Mouse (Mus musculus) G1E (cell line): ENCODE measurements around the gene Spink4. TPM values are rescaled to one million over a fixed set of nuclear protein-coding genes. Genes with fewer than 3 reads are reported as not detected.

Experiments used
- ATAC-seq: 2 replicates; pipeline ENCODE4 v1.8.0; 2016; ENCODE audit warnings: mild to moderate bottlenecking; ENCODE audit not compliant: insufficient number of reproducible peaks, poor library complexity, low FRiP score, severe bottlenecking; ENCODE audit errors: extremely low read depth
- DNase-seq: peaks from one replicate; pipeline ENCODE4 v3.0.0; 2012; ENCODE audit warnings: low spot score
- H3K27me3 ChIP-seq: 2 replicates; pipeline ENCODE4 v1.6.1; 2012; ENCODE audit warnings: mild to moderate bottlenecking, low read length, inconsistent platforms; ENCODE audit not compliant: insufficient read depth
- H3K36me3 ChIP-seq: replicated peaks from 2 replicates; pipeline ENCODE3; 2012; ENCODE audit warnings: mild to moderate bottlenecking, inconsistent platforms
- H3K4me1 ChIP-seq: 2 replicates; pipeline ENCODE4 v1.6.1; 2012; ENCODE audit warnings: low read depth, low read length, inconsistent platforms, mixed read lengths; ENCODE audit not compliant: insufficient read depth
- H3K4me3 ChIP-seq: 2 replicates; pipeline ENCODE4 v1.5.1; 2012; ENCODE audit warnings: low read depth, mild to moderate bottlenecking, inconsistent platforms, low read length, moderate library complexity, mixed read lengths
- H3K9me3 ChIP-seq: replicated peaks from 2 replicates; pipeline ENCODE4 v1.6.1; 2012; ENCODE audit warnings: inconsistent platforms
- CTCF ChIP-seq: IDR thresholded peaks from 2 replicates; pipeline ENCODE4 v1.5.1; 2012; ENCODE audit warnings: low read depth, low read length, inconsistent platforms, mixed read lengths
- GATA1 ChIP-seq: IDR thresholded peaks from 2 replicates; pipeline ENCODE4 v1.6.1; 2012; ENCODE audit warnings: borderline replicate concordance, low read length, inconsistent platforms, mixed read lengths
- GATA2 ChIP-seq: IDR thresholded peaks from 2 replicates; pipeline ENCODE4 v1.6.1; 2012; ENCODE audit warnings: low read depth, low read length, inconsistent platforms, borderline replicate concordance
- POLR2AphosphoS5 ChIP-seq: IDR thresholded peaks from 2 replicates; pipeline ENCODE4 v1.6.1; 2012; ENCODE audit warnings: low read depth, low read length, inconsistent platforms; ENCODE audit not compliant: insufficient replicate concordance
- TAL1 ChIP-seq: conservative IDR thresholded peaks from 2 replicates; pipeline ENCODE4 v1.6.1; 2012; ENCODE audit warnings: low read depth, low read length, inconsistent platforms, mixed read lengths
- polyA plus RNA-seq: library from polyadenylated mRNA; stranded (reverse); fragments of >175 nt; gene quantifications from 2 replicates; pipeline ENCODE4 v1.2.3, GENCODE M21; 2012
- total RNA-seq, 2 experiments: library from RNA; stranded (forward) in 1 of 2; stranded (reverse) in 1 of 2; fragments of 200-1000 nt in 1 of 2; fragments of >200 nt in 1 of 2; fragmentation: Nextera tagmentation in 1 of 2; gene quantifications; 2 replicates each; pipeline ENCODE4 v1.2.3; 2014 to 2017

Spink4 gene
- total and polyA plus RNA-seq, 3 experiments = not detected

DNA sequence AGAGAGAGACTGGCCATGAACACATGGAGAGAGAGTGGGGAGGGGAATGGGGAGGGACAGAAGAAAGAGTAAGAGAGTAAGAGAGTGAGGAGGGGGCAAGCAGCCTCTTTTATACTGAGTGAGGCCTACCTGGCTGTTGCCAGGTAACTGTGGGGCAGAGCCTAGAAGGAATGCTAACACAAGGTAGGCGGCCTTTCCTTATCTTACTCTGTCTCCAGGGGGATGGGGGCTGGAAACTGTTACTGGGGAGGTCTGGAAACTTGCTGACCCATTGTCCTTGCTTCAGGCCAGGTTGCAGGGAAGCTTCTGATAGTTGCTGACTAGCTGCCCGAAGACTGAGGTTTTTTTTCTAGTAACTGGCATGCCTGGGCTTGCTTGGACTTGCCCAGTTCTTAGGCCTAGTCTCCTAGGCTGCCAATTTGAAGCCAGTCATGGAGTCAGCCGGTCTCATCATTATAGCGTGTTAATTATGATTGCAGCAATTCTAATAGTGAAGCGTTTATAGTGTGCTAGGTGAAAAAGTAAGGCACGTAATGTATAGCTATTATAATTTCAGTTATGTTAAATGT is 21.3 kb upstream of the Spink4 start:
- TF ChIP-seq TAL1 = no peak
- no peak for TF ChIP-seq GATA2
- TF ChIP-seq GATA1 = no peak
- no peak for TF ChIP-seq POLR2AphosphoS5
- TF ChIP-seq CTCF = no peak
- DNase-seq (no peak), ATAC-seq (no peak)
- Histone ChIP-seq H3K27me3 (peaks cover 18% of the 10 kb centered on the region), H3K4me3 (no peak overlapping the region), H3K9me3 (peaks cover 7% of the 10 kb centered on the region; the same call in 1 of the 2 replicates), H3K4me1 (peaks cover 9% of the 10 kb centered on the region), H3K36me3 (no peaks in the 10 kb centered on the region)

GRCm38 (mm10) chr4:40899264-40899663 is 20.6 kb upstream of the Spink4 start:
- Histone ChIP-seq H3K36me3 (no peaks in the 10 kb centered on the region), H3K4me1 (peaks cover 9% of the 10 kb centered on the region), H3K27me3 (peaks cover 21% of the 10 kb centered on the region), H3K4me3 (no peak overlapping the region), H3K9me3 (peaks cover 7% of the 10 kb centered on the region; the same call in 1 of the 2 replicates)
- TF ChIP-seq GATA1 (no peak), TAL1 (no peak), GATA2 (no peak), POLR2AphosphoS5 (no peak), CTCF (no peak)
- DNase-seq = no peak
- no peak for ATAC-seq

DNA sequence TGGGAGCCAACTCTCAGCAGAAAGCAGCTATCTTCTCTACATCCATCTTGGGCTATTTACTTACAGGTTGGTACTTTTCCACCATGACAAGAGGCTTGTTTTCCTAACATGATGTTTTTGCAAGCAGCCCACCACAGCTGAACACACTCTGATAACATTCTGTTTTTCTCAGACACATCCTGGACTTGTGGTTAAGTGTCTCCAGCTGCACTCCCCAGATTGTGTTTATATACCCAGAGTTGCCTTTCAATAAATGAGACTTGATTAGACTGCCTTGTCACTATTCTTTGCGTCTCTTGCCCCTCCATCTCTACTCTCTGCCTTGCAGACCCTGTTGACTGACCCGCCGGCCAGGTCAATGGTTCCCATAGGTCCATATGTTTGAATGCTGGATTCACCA is 19.8 kb upstream of the Spink4 start:
- H3K27me3 ChIP-seq = peaks cover 22% of the 10 kb centered on the region
- peaks cover 7% of the 10 kb centered on the region; the same call in 1 of the 2 replicates for H3K9me3 ChIP-seq
- H3K36me3 ChIP-seq = no peaks in the 10 kb centered on the region
- TF ChIP-seq POLR2AphosphoS5 (no peak), TAL1 (0 out of 2 replicates have a peak, but pooled peaks have one; percentile 18)
- DNase-seq (no peak), ATAC-seq (no peak)
- peaks cover 12% of the 10 kb centered on the region for H3K4me1 ChIP-seq
- no peak overlapping the region for H3K4me3 ChIP-seq

DNA sequence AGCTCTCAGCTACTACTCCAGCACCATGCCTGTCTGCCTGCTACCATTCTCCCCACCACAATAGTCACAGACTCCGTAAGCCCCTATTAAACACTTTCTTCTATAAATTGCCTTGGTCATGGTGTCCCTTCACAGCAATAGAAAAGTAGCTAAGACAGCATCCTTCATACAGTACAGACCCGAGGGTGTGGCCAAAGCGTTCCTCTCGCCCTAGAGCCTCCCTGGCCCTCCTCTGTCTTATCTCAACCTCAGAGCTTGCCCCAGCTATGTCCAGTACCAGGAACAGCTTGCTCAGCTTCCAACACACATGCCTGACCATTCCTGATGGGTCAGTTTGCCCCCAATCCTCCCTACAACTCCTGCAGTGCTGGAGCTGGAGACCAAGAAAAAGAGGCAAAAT is 19.2 kb upstream of the Spink4 start:
- Histone ChIP-seq H3K4me1 (peaks cover 12% of the 10 kb centered on the region), H3K27me3 (peaks cover 20% of the 10 kb centered on the region), H3K9me3 (peaks cover 4% of the 10 kb centered on the region; the same call in 1 of the 2 replicates), H3K4me3 (no peak overlapping the region), H3K36me3 (no peaks in the 10 kb centered on the region)
- ATAC-seq (no peak), DNase-seq (no peak)
- TF ChIP-seq TAL1 = no peak
- TF ChIP-seq GATA2 = no peak
- no peak for TF ChIP-seq CTCF
- TF ChIP-seq POLR2AphosphoS5 = no peak
- no peak for TF ChIP-seq GATA1

DNA sequence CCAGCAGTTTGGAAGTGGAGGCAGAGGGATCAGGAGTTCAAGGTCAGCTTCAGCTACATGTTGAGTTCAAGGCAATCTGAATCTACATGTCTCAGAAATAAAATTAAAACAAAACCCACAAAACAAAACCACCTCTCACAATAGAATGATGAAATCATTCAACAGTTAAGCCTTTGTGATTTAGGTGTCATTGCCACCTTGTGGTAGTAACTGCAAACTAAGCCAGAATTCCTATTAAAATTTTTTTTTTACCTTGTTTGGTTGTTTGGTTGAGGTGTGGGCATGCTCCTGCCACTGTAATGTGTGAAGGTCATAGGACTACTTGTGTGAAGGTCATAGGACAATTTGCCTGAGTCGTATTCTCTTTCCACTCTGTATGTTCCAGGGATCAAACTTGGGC is 13.6 kb upstream of the Spink4 start:
- TF ChIP-seq GATA2 = no peak
- Histone ChIP-seq H3K4me3 (no peak overlapping the region), H3K27me3 (peaks cover 30% of the 10 kb centered on the region), H3K36me3 (no peaks in the 10 kb centered on the region), H3K4me1 (peaks cover 9% of the 10 kb centered on the region), H3K9me3 (no peaks in the 10 kb centered on the region)
- no peak for ATAC-seq
- no peak for DNase-seq

DNA sequence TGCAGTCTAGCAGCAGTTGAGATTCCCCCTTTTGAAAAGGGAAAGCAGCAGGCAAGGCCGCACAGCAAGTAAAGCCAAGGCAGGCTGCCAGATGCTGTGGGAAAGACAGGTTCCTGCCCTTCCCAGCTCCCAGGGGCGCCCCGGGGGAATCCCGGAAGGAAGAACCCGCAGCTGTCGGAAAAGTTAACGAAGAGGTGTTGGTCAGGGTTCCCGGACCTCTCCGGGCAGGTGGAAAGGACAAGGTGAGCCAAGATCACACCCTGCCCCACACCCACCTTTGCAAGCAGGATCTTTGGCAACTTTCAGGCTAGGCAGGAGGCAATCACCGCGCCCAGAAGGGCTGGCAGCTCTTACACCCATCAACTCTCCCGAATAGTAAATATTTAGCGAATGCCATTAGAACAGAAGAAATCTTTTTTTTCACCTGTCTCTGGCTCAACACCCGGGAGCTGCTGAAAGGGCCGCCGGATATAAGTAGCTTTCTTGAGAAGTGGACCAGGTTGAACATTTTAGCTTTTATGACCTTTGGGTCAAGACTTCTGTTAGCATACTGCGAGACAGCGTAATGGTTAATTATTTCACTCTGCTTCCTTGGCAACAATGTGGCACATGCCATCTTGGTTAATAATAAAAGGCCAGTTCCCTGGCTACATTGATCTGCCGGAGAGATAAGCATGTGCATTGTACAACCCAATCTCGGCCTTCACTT is 11.4 kb upstream of the Spink4 start:
- no peaks in the 10 kb centered on the region for H3K9me3 ChIP-seq
- DNase-seq = no peak
- H3K4me3 ChIP-seq = no peak overlapping the region
- H3K36me3 ChIP-seq = no peaks in the 10 kb centered on the region
- ATAC-seq = no peak
- H3K27me3 ChIP-seq = peaks cover 24% of the 10 kb centered on the region
- no peak for TF ChIP-seq GATA1
- no peak for TF ChIP-seq GATA2
- no peak for TF ChIP-seq POLR2AphosphoS5
- TF ChIP-seq CTCF = no peak
- TF ChIP-seq TAL1 = no peak
- peaks cover 5% of the 10 kb centered on the region for H3K4me1 ChIP-seq
